Mouse (Mus musculus): Measurements from ENCODE around the gene Atg4b. TPM values are rescaled to one million over a fixed set of nuclear protein-coding genes. Genes with fewer than 3 reads are reported as not detected.

The Atg4b gene
- total RNA-seq, 2 experiments from 2014 or later, result 79.7 to 89.7 TPM

DNA sequence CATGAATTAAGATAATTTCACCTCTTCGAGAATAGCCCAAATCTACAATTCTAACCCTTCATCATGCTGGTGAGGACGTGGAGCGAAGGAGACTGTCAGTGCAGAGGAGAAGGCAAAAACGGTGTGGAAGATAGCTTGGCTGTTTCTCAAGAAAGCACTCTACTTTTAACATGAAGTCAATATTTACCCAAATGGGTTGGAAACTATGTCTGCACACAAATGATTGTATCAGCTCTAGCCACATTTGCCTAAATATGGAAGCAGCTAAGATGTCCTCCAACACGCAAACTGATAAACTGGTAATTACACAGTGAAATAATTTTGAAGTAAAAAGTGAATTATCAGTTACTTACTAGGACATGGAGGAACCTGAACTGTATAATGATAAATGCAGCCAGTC lies 51.5 kb downstream of the Atg4b start:
- intact Hi-C loops (cut with DNase I), result loop anchor here (2.0 to 5.0 kb wide), 3 partner anchors 48 to 290 kb away; partner anchors contain the start of genes Farp2 and Thap4
- no peak for TF ChIP-seq CTCF (IDR thresholded peaks at IDR 0.05)
- no peak overlapping the region for H3K27ac ChIP-seq
- no peak for DNase-seq (ENCODE audit: extremely low spot score in 1 of 2, low spot score in 2 of 2)
- H3K4me3 ChIP-seq, result no peak overlapping the region

DNA sequence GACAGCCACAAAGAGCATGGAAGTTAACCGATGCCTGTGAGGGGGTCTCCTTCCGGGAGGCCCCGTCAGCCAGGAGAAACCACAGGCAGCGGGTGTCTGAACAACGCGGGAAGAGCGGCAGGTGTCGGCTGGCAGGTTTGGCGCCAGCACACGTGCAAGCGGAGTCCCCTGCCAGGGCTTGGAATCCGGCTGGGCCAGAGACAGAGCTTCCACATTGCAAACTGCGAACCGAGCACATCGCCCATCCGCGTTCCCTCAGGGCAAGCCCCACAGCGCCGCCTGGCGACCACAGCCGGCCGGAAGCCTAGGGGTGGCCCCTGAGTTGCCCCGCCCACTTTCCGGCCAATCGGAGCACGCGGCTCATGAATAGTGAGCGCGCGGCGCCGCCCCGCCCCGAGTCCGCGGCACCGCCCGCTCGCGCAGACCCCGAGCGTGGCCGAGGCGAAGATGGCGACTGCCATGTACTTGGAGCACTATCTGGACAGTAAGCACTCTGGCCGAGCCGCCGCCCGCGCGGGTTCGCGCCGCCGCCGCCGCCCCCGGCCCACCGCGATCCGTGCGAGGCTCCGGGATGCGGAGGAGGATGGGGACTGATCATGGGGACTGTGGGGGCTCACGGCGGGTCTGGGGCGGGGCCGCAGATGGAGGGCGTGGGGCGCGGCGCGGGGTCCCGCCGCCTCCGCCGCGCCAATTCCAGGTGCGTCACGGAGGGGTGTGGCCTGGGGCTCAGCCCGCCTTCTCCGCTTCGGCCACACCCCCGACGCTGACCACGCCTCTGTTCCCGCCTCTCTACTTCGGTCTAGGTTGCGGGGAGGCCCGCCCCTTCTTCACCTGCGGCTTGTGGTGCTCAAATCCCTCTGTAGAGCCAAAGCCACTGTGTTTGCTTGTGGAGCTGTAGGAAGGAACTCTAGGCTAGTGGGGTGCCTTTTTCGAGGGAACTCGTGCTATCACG lies 52.5 kb downstream of the Atg4b start, which contains the start of gene Ing5:
TSS of gene Ing5 (plus strand) at position 410 of the 952 bp plus-strand sequence.
- peak within 1 kb of the TSS; percentile 57 for H3K4me3 ChIP-seq
- intact Hi-C loops (cut with DNase I), result loop anchor here (2.0 to 5.0 kb wide), 3 partner anchors 49 to 292 kb away; partner anchors contain the start of genes Farp2 and Thap4
- peak; percentile 100 for DNase-seq (ENCODE audit: extremely low spot score in 1 of 2, low spot score in 2 of 2)
- H3K27ac ChIP-seq, result peak within 1 kb of the TSS; percentile 94
- TF ChIP-seq CTCF (IDR thresholded peaks at IDR 0.05), result peak; percentile 99

DNA sequence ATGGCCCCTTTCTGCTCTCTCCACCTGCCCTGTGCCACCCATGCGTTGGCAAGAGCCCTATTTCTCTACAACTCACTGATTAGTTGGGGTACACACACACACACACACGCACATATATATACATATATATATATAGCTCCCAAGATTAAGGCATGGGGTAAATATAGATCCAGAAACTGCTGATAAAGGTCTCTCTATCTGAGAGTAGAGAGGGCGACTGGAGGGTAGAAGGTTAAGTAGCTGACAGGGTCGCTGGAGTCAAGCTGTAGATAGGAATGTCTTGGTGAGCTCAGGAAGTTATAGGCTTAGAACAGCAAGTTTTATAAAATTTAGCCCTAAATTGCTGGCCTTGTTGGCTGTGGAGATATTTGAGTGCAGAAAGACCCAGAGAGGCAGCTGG lies 53.5 kb downstream of the Atg4b start:
- TF ChIP-seq CTCF (IDR thresholded peaks at IDR 0.05), result no peak
- H3K27ac ChIP-seq, result no peak overlapping the region
- intact Hi-C loops (cut with DNase I), result loop anchor here (5.0 kb wide), 1 partner anchor 293 kb away; the partner anchor contains the start of gene Farp2

DNA sequence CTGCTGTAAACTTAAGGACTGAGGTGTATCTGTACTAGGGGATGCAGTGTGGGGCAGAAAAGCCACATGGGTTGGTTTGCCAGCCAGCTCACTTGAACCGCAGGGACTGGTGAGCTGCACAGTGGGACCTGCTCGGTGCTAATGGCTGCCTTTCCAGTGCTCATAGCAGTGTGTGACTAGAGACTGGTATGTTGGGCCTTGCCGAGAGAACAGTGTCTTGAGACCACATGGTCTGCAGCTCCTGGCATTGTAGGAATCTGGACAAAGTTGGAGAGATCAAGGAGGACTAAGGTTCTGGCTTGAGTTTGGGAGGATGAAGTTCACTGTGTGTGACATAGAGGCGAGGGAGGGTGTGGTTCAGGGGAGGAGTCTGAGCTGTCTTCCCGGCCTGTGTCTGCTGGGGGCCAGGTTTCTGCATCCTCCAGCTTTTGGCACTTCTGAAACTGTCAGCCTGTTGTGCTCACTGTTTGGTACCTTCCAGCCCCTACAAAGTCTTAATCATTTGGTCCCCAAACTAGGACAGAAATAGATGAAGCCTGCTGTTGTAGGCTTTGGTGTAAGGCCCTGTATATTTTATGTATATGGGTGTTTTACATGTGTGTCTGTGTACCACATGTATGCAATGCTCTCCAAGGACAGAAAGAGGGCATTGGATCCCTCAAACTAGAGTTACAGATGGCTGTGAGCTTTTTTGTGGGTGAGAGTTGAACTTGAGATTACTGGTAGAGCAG lies 54.1 kb downstream of the Atg4b start:
- intact Hi-C loops (cut with DNase I), result no loop called here
- no peak for DNase-seq (ENCODE audit: extremely low spot score in 1 of 2, low spot score in 2 of 2)
- no peak for TF ChIP-seq CTCF (IDR thresholded peaks at IDR 0.05)

More for the DNA sequence above, 53.5 kb downstream of the Atg4b start:
- peak overlapping the region; percentile 57 for H3K4me3 ChIP-seq
- no peak for DNase-seq (ENCODE audit: extremely low spot score in 1 of 2, low spot score in 2 of 2)

DNA sequence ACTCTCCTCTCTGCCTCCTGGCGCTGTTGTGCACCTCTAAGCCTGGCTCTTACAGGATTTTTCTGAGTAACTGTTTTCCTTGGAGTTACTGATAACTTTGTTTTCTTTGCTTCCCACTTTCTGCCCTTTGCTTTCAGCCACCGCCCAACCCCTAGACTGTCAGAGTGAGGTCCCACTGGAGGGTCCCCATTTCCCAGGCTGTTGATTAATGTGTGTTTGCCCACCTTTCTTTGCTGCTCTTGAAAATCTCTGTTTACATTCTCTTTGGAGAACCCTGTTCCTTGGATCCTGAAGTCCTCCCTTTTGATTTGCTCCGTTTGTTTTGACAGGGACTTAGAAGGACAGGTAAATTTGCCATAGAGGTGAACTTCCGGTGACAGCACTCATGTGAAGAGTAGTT lies 57.6 kb downstream of the Atg4b start:
- H3K27ac ChIP-seq, result no peak overlapping the region
- TF ChIP-seq CTCF (IDR thresholded peaks at IDR 0.05), result no peak
- H3K4me3 ChIP-seq, result no peak overlapping the region
- no peak for DNase-seq (ENCODE audit: extremely low spot score in 1 of 2, low spot score in 2 of 2)
- intact Hi-C loops (cut with DNase I), result no loop called here

More for the DNA sequence above, 54.1 kb downstream of the Atg4b start:
- Histone ChIP-seq H3K27ac (no peak overlapping the region), H3K4me3 (no peak overlapping the region)

DNA sequence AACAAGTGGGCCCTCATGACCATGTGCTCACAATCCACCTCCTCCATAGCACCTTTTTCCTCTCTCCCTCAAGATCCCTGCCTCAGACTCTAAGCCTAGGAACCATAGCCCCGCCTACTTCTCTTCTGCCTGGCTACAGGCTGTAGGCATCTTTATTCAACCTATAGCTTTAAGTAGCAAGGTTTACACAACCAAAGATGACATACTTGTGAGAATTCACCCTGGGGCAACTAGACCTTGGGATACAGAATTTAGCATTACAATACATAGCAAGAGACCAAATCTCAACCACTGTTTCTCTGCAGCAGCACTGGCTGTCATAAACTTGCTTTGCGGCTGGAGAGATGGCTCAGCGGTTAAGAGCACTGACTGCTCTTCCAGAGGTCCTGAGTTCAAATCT lies 58.7 kb downstream of the Atg4b start:
- no peak overlapping the region for H3K4me3 ChIP-seq
- H3K27ac ChIP-seq, result no peak overlapping the region
- no peak for TF ChIP-seq CTCF (IDR thresholded peaks at IDR 0.05)
- intact Hi-C loops (cut with DNase I), result no loop called here
- no peak for DNase-seq (ENCODE audit: extremely low spot score in 1 of 2, low spot score in 2 of 2)

DNA sequence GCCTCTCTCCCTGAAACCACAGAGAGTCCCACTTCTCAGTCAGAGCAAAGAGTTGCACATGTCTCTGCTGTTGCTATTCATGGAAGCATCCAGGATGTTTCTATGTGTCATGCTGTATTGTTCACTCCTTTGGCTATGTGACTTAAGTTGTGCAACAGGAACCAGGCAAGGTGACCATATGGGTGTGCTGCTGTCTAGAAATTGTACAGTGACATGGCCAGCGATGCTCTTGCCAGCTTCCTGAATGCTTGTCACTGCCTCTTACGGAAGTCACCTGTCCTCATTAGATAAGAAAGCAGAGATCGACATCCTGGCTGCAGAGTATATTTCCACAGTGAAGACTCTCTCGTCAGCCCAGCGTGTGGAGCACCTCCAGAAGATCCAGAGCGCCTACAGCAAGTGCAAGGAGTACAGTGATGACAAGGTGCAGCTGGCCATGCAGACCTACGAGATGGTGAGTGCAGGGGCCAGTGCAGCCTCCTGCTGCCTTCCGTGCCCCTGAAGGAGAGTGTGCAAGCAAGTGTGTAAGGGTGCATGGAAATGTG lies 60.3 kb downstream of the Atg4b start:
- no peak for DNase-seq (ENCODE audit: extremely low spot score in 1 of 2, low spot score in 2 of 2)
- H3K4me3 ChIP-seq, result no peak overlapping the region
- TF ChIP-seq CTCF (IDR thresholded peaks at IDR 0.05), result no peak
- H3K27ac ChIP-seq, result no peak overlapping the region
- intact Hi-C loops (cut with DNase I), result no loop called here

DNA sequence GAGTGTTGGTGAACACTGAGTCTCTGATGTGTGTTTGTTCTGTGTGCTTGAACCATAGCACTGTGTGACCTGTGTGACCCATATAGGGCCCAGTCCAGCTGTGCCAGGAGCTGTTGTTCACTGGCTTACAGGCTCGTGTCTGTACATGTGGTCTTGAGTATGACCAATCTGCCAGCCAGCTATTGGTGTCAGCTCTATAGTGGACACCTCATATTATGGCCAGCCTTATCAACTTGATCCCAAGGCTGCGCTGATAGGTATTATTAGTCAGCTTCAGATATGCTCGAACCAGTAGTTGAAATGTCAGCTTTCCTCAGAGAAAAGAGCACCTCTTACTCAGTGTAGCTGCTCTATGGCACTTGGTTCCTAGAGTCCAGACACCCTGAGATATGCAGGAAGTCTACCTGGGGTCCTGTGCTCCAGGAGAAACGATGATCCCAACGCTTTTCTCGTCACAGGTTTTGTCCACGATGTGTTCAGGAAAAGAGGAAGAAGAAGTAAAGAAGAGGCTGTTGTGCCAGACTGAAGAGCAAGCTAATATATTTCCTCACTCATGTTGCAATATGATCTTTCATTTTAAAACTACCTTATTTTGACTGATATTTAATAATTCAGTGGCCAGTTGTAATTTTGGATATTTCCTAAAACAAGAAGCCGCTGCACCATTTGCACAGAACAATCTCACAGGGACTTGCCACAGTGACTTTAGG lies 66.7 kb downstream of the Atg4b start:
- no peak for TF ChIP-seq CTCF (IDR thresholded peaks at IDR 0.05)
- no peak overlapping the region for H3K4me3 ChIP-seq
- intact Hi-C loops (cut with DNase I), result no loop called here
- no peak overlapping the region for H3K27ac ChIP-seq
- no peak for DNase-seq (ENCODE audit: extremely low spot score in 1 of 2, low spot score in 2 of 2)

DNA sequence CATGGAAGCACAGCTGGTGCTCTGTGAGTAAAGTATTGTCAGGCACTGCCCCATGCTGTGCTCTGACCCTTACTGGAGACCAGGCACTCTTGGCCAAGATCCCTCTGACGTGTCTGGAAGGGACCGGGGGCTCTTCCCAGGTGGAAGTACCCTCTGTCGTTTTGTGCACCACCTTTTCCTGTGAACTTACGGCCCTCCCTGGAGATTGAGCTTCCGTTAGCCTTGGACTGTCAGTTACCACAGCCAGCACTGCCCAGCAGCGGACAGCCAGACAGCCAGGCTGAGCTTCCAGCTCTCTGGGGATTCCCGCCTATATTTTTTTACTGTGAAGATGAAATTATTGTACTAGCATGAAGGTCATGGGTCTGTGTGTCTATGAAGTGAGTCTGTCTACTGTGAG lies 67.4 kb downstream of the Atg4b start:
- no peak for TF ChIP-seq CTCF (IDR thresholded peaks at IDR 0.05)
- intact Hi-C loops (cut with DNase I), result no loop called here
- H3K27ac ChIP-seq, result no peak overlapping the region
- DNase-seq (ENCODE audit: extremely low spot score in 1 of 2, low spot score in 2 of 2), result no peak
- H3K4me3 ChIP-seq, result no peak overlapping the region

DNA sequence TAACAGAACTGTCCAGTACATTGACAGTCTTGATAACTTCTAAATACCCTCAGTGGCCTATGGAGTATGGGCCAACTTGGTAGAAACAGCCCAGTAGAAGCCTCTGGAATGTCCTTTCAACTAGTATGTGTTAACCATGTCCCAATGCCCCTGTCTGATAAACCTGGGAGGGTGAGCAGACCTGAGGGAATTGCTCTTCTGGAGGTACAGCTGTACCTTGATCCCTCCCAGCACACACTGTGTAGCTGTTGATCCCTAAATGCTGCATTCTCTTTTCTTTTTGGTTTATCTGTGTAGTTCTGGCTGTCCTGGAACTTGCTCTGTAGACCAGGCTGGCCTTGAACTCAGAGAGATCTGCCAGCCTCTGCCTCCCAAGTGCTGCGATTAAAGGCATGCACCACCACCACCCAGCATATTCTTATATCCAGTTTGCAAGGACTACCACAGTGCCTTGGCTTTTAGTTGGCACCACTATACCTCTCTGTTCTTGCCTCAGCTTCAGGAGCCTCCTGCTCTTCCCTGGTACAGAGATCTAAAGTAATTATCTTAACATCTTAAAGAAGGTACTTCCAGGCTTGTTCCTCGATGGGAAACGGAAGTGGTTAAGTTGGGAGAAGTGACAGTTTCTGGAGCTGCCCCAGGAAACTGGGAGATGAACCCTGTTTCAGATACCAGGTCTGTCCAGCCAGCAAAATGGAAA lies 72.6 kb downstream of the Atg4b start:
- no peak for DNase-seq (ENCODE audit: extremely low spot score in 1 of 2, low spot score in 2 of 2)
- intact Hi-C loops (cut with DNase I), result no loop called here
- no peak for TF ChIP-seq CTCF (IDR thresholded peaks at IDR 0.05)
- peak overlapping the region; percentile 100 for H3K27ac ChIP-seq
- no peak overlapping the region for H3K4me3 ChIP-seq

DNA sequence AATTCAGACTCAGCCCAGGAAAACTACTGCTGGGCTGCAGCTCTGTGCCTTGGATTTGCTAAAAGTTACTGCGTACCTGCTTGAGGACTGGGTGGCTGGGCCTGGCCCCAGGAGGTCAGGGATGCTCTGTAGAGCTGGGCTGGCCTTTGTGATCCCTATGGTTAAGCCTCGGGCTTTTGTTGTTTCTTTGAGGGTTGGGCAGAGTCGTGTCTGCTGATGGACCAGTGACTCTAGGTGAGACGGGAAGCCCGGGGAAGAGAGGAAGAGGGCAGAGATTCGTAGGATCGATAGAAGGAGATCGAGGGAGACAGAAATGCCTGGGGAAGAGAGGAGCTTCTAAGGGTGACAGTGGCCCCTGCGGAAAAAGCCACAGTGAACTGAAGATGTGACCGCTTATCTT lies 73.3 kb downstream of the Atg4b start, which contains the start of gene D2hgdh:
TSS of gene D2hgdh (plus strand) at position 301 of the 400 bp plus-strand sequence.
- intact Hi-C loops (cut with DNase I), result no loop called here
- peak within 1 kb of the TSS; percentile 100 for H3K27ac ChIP-seq
- H3K4me3 ChIP-seq, result peak within 1 kb of the TSS; percentile 65
- TF ChIP-seq CTCF (IDR thresholded peaks at IDR 0.05), result no peak
- no peak for DNase-seq (ENCODE audit: extremely low spot score in 1 of 2, low spot score in 2 of 2)

Measured in left cerebral cortex, adult 2 months (tissue).